ENCODE assay signal across 14 mouse cellular contexts in the genomic region with DNA sequence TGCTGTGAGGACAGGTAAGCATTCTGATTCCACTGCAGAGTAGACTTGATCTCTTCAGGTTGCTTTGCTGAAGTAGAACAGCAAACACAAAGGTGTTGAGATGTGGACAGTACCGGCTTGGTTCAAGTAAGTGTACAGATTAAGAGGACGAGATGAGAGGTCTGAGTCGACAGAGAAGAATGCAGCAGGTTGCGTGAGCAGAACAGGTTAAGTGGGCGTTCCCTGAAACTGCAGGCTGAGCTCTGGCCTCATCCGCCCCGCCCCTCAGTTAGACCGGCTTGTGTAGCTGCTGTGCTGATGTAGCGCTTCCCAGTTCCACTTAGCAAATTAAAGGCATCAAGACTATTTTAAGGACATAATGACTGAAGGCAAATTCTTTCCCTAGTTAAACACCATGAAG.
DNase-seq lines count a peak whose midpoint lies in the region; ATAC-seq lines count a peak whose summit lies in the region.
"Had no signal": no experiment of that assay in that cellular context is flagged by ENCODE, and none has a peak within 500 bp of the region (broad histone marks: within the 10 kb centered on the region; RNA-seq: fewer than 3 reads in every experiment).

No protein-coding gene starts in this region.

- no peaks in the 10 kb centered on the region for H3K27me3 ChIP-seq in stomach, embryonic 14.5 days (ENCODE audit: control insufficient read depth, insufficient read depth, low read length)
- no peaks in the 10 kb centered on the region for H3K27me3 ChIP-seq in neural tube, embryonic 15.5 days (replicated peaks)
- H3K27me3 ChIP-seq: forebrain, embryonic 12.5 days; neural tube, embryonic 13.5 days had no signal

- 43% methylated on average over 9 of the region's 9 CpGs for WGBS in stomach, embryonic 14.5 days
- WGBS in neural tube, embryonic 15.5 days: 54% methylated on average over 9 of the region's 9 CpGs

- no peak overlapping the region for H3K27ac ChIP-seq in stomach, embryonic 14.5 days (ENCODE audit: low read length)
- H3K27ac ChIP-seq in neural tube, embryonic 15.5 days (replicated peaks): no peak overlapping the region
- H3K27ac ChIP-seq: forebrain, embryonic 12.5 days; neural tube, embryonic 13.5 days had no signal

- no peaks in the 10 kb centered on the region for H3K9me3 ChIP-seq in stomach, embryonic 14.5 days (ENCODE audit: control insufficient read depth, low read depth, low read length)
- no peaks in the 10 kb centered on the region for H3K9me3 ChIP-seq in neural tube, embryonic 15.5 days (replicated peaks)
- H3K9me3 ChIP-seq: forebrain, embryonic 12.5 days; neural tube, embryonic 13.5 days had no signal

- H3K9ac ChIP-seq in stomach, embryonic 14.5 days (replicated peaks; ENCODE audit: low read depth, low read length): no peak overlapping the region
- no peak overlapping the region for H3K9ac ChIP-seq in neural tube, embryonic 15.5 days (replicated peaks)
- H3K9ac ChIP-seq: forebrain, embryonic 12.5 days; neural tube, embryonic 13.5 days had no signal

- ATAC-seq in stomach, embryonic 14.5 days (ENCODE audit: insufficient number of reproducible peaks, insufficient read depth, low FRiP score, low read depth): peak; percentile 74; the same call in 1 of the 2 replicates
- no peak for ATAC-seq in monocyte, adult 5-6 weeks (replicated peaks; ENCODE audit: insufficient number of reproducible peaks, low FRiP score, low TSS enrichment, poor library complexity, severe bottlenecking)
- no peak for ATAC-seq in neural tube, embryonic 15.5 days (ENCODE audit: low FRiP score)
- ATAC-seq: CD4-positive, CD25-positive, alpha-beta regulatory T cell, adult 4 months had no signal

- DNase-seq in kidney, adult 9 months: peak; percentile 5
- no peak for DNase-seq in kidney, adult 18-20 months
- peak; percentile 84 for DNase-seq in ZHBTc4 (ENCODE audit: low read depth, low spot score)
- peak; percentile 20 to 40 for DNase-seq in kidney, postnatal 36 days
- DNase-seq: gastrocnemius, postnatal 14 days; thymus, postnatal 25 days had no signal

- no peaks in the 10 kb centered on the region for H3K4me1 ChIP-seq in stomach, embryonic 14.5 days (ENCODE audit: control insufficient read depth, insufficient read depth, low read length)
- no peaks in the 10 kb centered on the region for H3K4me1 ChIP-seq in neural tube, embryonic 15.5 days
- H3K4me1 ChIP-seq: forebrain, embryonic 12.5 days; neural tube, embryonic 13.5 days had no signal

- no peak overlapping the region for H3K4me2 ChIP-seq in stomach, embryonic 14.5 days (replicated peaks; ENCODE audit: low read depth, low read length)
- H3K4me2 ChIP-seq in neural tube, embryonic 15.5 days: no peak overlapping the region
- H3K4me2 ChIP-seq: forebrain, embryonic 12.5 days; liver, embryonic 11.5 days; midbrain, embryonic 11.5 days; neural tube, embryonic 13.5 days had no signal

- H3K36me3 ChIP-seq in stomach, embryonic 14.5 days (ENCODE audit: control insufficient read depth, insufficient read depth, low read length): no peaks in the 10 kb centered on the region
- no peaks in the 10 kb centered on the region for H3K36me3 ChIP-seq in neural tube, embryonic 15.5 days

- H3K4me3 ChIP-seq in stomach, embryonic 14.5 days (ENCODE audit: low read depth, low read length): no peak overlapping the region
- no peak overlapping the region for H3K4me3 ChIP-seq in neural tube, embryonic 15.5 days (replicated peaks)
- H3K4me3 ChIP-seq: forebrain, embryonic 12.5 days; neural tube, embryonic 13.5 days had no signal
